Mouse (Mus musculus) small intestine, adult 2 months (tissue): ENCODE measurements around the gene Wfdc2.

Experiments used
- CTCF ChIP-seq: fragments of 200-500 bp; IDR thresholded peaks from 2 replicates; pipeline ENCODE4 v1.5.1; 2012; ENCODE audit warnings: low read depth, mild to moderate bottlenecking, control low read depth, inconsistent platforms, low read length, moderate library complexity, mixed read lengths; ENCODE audit not compliant: insufficient replicate concordance, insufficient read length; ENCODE audit errors: extremely low read depth
- POLR2A ChIP-seq: fragments of 200-500 bp; IDR thresholded peaks from 2 replicates; pipeline ENCODE4 v1.6.1; 2012; ENCODE audit warnings: low read depth, mild to moderate bottlenecking, control low read depth, inconsistent platforms, low read length, moderate library complexity

DNA sequence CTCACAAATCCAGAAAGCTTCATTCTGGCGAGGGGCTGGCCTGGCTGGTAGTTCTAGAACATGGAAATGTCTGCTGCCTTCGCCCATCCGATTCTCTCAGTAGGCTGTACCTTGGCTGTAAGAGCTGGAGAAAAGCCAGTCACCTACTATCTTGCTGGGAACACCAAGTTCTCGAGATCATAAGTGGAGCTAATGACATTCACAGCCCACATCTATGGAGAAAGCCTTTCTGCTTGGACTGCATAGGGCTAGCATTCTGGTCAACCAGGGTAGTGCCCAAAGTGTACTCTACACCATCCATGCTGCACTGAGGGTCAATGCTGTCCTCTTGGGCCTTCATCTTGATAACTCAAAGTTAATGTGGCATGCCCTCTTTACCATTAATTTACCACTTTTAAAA is 31.3 kb downstream of the Wfdc2 start, which contains the start of gene Eppin:
- no peak for TF ChIP-seq CTCF
- TF ChIP-seq POLR2A = no peak
